Mouse (Mus musculus) embryonic facial prominence, embryonic 11.5 days (tissue): Measurements from ENCODE around the gene Nup107. TPM values are rescaled to one million over a fixed set of nuclear protein-coding genes. Genes with fewer than 3 reads are reported as not detected.

Experiments
- ATAC-seq: fragments of 200-750 bp; cut with Nextera tagmentation; replicated peaks from 2 replicates; pipeline ENCODE4 v1.8.0; 2017; ENCODE audit warnings: low read depth; ENCODE audit not compliant: insufficient number of reproducible peaks, low FRiP score, low TSS enrichment
- DNase-seq: peaks from one replicate; pipeline ENCODE4 v3.0.0-alpha.2; 2015; ENCODE audit warnings: low spot score
- H3K27ac ChIP-seq: fragments of 300-500 bp; sonication (generic); replicated peaks from 2 replicates; pipeline ENCODE4 v1.5.1; 2014; ENCODE audit warnings: mild to moderate bottlenecking, low read depth, low read length, control low read depth
- H3K27me3 ChIP-seq: fragments of 300-500 bp; sonication (generic); 2 replicates; pipeline ENCODE4 v1.6.1; 2014; ENCODE audit warnings: mild to moderate bottlenecking, low read length, moderate library complexity, mixed read lengths; ENCODE audit not compliant: control insufficient read depth, insufficient read depth
- H3K36me3 ChIP-seq: fragments of 300-500 bp; sonication (generic); replicated peaks from 2 replicates; pipeline ENCODE4 v1.6.1; 2014; ENCODE audit warnings: low read depth, mild to moderate bottlenecking, low read length, moderate library complexity, mixed read lengths; ENCODE audit not compliant: control insufficient read depth, insufficient read depth
- H3K4me1 ChIP-seq: fragments of 300-500 bp; sonication (generic); 2 replicates; pipeline ENCODE4 v1.6.1; 2014; ENCODE audit warnings: low read length, mixed read lengths; ENCODE audit not compliant: control insufficient read depth, insufficient read depth
- H3K4me2 ChIP-seq: fragments of 300-500 bp; sonication (generic); 2 replicates; pipeline ENCODE4 v1.6.1; 2014; ENCODE audit warnings: low read depth, mild to moderate bottlenecking, control low read depth, low read length, moderate library complexity
- H3K4me3 ChIP-seq: fragments of 300-500 bp; sonication (generic); 2 replicates; pipeline ENCODE4 v1.5.1; 2014; ENCODE audit warnings: low read depth, low read length, control low read depth
- H3K9ac ChIP-seq: fragments of 300-500 bp; sonication (generic); replicated peaks from 2 replicates; pipeline ENCODE4 v1.6.1; 2014; ENCODE audit warnings: mild to moderate bottlenecking, control low read depth, low read length
- H3K9me3 ChIP-seq: fragments of 300-500 bp; sonication (generic); replicated peaks from 2 replicates; pipeline ENCODE4 v1.6.1; 2016; ENCODE audit warnings: mild to moderate bottlenecking, low read length, inconsistent platforms, mixed read lengths; ENCODE audit not compliant: control insufficient read depth
- WGBS: fragments of 180-500 bp; shearing (Covaris S2); extraction: QIAGEN DNeasy Blood & Tissue Kit; methylation state at CpG from one replicate; pipeline ENCODE4 v1.1.7; 2014; 5-methylcytosine and 5-hydroxymethylcytosine counted together
- polyA plus RNA-seq: library from polyadenylated mRNA; unstranded; fragments of >200 nt; fragmentation: Nextera tagmentation; extraction: Ambion mirVana; gene quantifications from 2 replicates; pipeline ENCODE4 v1.2.1, GENCODE M21; 2014

Gene Nup107
- polyA plus RNA-seq, 1 experiment from 2014 or later, result 122 TPM

DNA sequence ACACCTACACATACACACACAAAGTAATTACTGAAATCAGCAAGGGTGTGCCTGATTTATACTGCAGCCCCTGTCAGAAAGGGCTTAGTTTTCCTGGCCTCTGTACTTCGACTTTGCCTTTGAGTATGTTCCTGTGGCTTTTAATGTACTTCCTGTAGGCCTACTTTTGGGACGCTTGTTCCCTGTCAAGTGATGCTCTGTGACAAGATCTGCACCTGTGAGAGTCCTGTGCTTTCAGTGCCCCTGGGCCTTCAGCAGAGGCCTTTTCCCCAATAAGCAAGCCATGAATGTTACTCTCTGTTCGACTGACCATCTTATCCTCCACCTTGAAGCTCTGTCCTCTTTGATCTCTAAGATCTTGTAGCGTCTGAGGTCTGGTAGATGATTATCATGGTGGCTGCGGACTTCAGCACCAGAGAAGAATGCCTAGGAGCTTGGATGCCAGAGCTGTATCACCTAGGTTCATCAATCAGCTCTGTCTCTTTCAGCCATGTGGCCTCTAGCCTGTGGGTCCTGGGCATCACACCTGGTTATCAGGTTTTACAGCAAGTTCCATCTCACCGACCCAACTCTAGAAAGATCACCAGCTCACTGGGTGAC is 6.0 kb upstream of the Nup107 start:
- DNase-seq, result no peak

GRCm38 (mm10) chr10:117797684-117798083 is 5.2 kb upstream of the Nup107 start:
- 79% methylated on average over 7 of the region's 7 CpGs for WGBS
- H3K36me3 ChIP-seq, result no peaks in the 10 kb centered on the region
- H3K4me3 ChIP-seq, result no peak overlapping the region
- no peak overlapping the region for H3K4me2 ChIP-seq
- no peaks in the 10 kb centered on the region for H3K9me3 ChIP-seq
- no peak for ATAC-seq
- H3K27ac ChIP-seq, result no peak overlapping the region
- no peaks in the 10 kb centered on the region for H3K27me3 ChIP-seq
- no peak for DNase-seq
- H3K4me1 ChIP-seq, result no peaks in the 10 kb centered on the region
- H3K9ac ChIP-seq, result no peak overlapping the region

More for the DNA sequence above, 6.0 kb upstream of the Nup107 start:
- H3K27ac ChIP-seq, result no peak overlapping the region
- no peaks in the 10 kb centered on the region for H3K4me1 ChIP-seq
- H3K4me2 ChIP-seq, result no peak overlapping the region
- H3K9me3 ChIP-seq, result no peaks in the 10 kb centered on the region
- no peaks in the 10 kb centered on the region for H3K36me3 ChIP-seq
- WGBS, result 79% methylated on average over 6 of the region's 6 CpGs
- no peak overlapping the region for H3K9ac ChIP-seq
- no peak for ATAC-seq
- no peak overlapping the region for H3K4me3 ChIP-seq
- H3K27me3 ChIP-seq, result no peaks in the 10 kb centered on the region

DNA sequence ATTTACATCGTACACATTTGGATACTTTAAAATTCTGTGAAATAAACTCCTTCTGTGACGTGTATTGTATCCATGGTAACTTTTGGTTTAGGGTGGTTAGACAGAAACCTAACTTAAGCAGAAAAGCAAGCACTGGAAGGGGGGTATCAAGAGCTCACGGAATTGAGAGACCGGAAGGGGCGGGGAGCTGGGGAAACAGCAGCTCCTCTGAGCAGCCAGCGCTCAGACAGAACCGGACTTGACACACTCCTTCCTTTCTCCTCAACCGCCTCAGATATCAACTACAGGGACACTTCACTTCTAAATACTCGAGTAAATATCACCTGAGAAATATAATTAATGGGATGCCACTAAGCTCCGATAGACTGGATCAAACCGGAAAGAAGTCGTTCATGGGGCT is 4.6 kb upstream of the Nup107 start:
- Histone ChIP-seq H3K9me3 (no peaks in the 10 kb centered on the region), H3K36me3 (no peaks in the 10 kb centered on the region), H3K27ac (no peak overlapping the region), H3K27me3 (no peaks in the 10 kb centered on the region), H3K4me3 (no peak overlapping the region), H3K4me1 (no peaks in the 10 kb centered on the region), H3K4me2 (no peak overlapping the region), H3K9ac (no peak overlapping the region)
- no peak for DNase-seq
- no peak for ATAC-seq
- 93% methylated on average over 12 of the region's 12 CpGs for WGBS

GRCm38 (mm10) chr10:117796181-117796580 is 3.7 kb upstream of the Nup107 start:
- H3K36me3 ChIP-seq, result no peaks in the 10 kb centered on the region
- WGBS, result 91% methylated on average over 7 of the region's 7 CpGs
- no peak overlapping the region for H3K27ac ChIP-seq
- no peaks in the 10 kb centered on the region for H3K27me3 ChIP-seq
- H3K4me1 ChIP-seq, result no peaks in the 10 kb centered on the region
- DNase-seq (no peak), ATAC-seq (no peak)
- no peak overlapping the region for H3K4me3 ChIP-seq
- no peaks in the 10 kb centered on the region for H3K9me3 ChIP-seq
- no peak overlapping the region for H3K4me2 ChIP-seq
- no peak overlapping the region for H3K9ac ChIP-seq

DNA sequence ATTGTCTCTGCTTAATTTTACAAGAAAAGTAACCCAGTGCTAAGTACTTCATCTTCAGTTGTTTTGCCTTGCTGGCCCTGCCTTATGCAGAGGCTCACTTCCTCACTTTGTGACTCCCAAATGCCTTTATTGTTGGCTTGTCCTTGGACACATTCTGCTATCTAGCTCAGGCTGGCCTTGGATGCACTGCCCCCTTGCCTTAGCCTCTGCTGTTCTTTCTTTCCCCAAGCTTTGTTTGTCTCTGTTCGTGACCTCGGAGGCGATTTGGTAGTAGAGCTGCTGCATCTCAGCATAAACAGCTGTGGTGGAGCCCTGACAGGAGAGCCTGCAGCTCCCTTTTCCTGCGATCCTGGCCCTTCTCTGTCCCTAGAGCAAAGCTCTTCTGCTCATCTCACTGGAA is 2.7 kb upstream of the Nup107 start:
- Histone ChIP-seq H3K4me2 (no peak overlapping the region), H3K27me3 (no peaks in the 10 kb centered on the region), H3K9me3 (no peaks in the 10 kb centered on the region), H3K4me1 (no peaks in the 10 kb centered on the region), H3K4me3 (no peak overlapping the region), H3K9ac (no peak overlapping the region), H3K27ac (no peak overlapping the region), H3K36me3 (no peaks in the 10 kb centered on the region)
- 84% methylated on average over 4 of the region's 4 CpGs for WGBS
- no peak for DNase-seq
- ATAC-seq, result no peak

- 82% methylated on average over 11 of the region's 11 CpGs for WGBS
- no peak overlapping the region for H3K27ac ChIP-seq
- no peaks in the 10 kb centered on the region for H3K4me1 ChIP-seq
- H3K9me3 ChIP-seq, result no peaks in the 10 kb centered on the region
- no peak overlapping the region for H3K4me3 ChIP-seq
- H3K9ac ChIP-seq, result no peak overlapping the region; the same call in 1 of the 2 replicates
- DNase-seq (no peak), ATAC-seq (no peak)
- no peaks in the 10 kb centered on the region for H3K27me3 ChIP-seq
- no peaks in the 10 kb centered on the region for H3K36me3 ChIP-seq
- no peak overlapping the region for H3K4me2 ChIP-seq
These were observed 1.0 kb upstream of the Nup107 start for GRCm38 (mm10) chr10:117793436-117794030.

DNA sequence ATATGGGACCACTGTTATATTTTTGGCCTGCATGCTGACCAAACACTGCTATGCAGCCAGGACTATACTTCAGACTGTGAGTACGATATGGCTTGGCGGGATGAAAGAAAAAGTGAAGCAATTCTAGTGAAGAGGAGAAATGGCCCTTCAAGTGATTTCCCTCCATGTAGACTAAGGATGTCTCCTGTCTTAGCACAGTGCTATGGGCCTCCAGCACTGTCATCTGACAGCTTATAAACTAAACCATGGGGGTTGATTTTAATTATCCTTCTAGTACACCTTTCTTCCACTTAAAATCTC is 1.4 kb downstream of the Nup107 start:
- Histone ChIP-seq H3K36me3 (no peaks in the 10 kb centered on the region; the same call in 1 of the 2 replicates), H3K27ac (no peak overlapping the region), H3K4me3 (no peak overlapping the region), H3K4me2 (no peak overlapping the region), H3K9ac (no peak overlapping the region), H3K4me1 (no peaks in the 10 kb centered on the region), H3K9me3 (no peaks in the 10 kb centered on the region), H3K27me3 (no peaks in the 10 kb centered on the region)
- no peak for DNase-seq
- 92% methylated on average over 2 of the region's 2 CpGs for WGBS
- ATAC-seq, result no peak

DNA sequence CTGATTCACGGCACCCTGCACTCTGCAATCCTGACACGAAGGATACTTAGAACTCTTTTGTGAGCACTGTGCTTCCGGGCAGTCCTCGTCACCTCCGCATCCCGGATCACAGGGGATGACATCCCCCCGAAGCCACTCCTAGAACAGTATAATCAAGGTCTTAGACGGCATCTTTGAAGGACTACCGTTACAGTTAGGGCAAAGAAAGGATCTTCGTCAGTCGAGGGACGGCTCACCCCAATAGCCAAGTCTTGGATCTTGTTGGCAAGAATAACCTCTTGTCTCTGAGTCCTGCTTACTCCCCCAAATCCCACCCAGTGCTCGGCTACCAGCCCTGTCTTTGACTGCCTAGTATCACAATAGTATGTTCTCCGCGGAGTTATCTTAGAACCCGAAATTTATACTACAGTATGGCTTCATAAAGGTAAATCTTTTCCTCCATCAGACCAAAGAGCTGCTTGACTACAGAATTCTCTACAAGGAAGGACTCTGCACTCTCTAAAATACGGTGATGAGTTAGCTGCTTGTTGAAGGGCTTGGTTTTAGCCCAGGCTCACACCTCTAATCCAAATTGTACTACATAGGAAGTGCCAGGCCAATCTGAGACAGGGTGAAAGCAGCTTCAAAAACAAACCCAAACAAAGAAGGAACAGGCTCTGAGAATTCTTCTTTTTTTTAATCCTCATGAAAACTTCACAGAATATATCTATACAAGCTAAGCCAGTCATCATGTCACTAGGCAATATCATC is 1.9 kb downstream of the Nup107 start:
- no peaks in the 10 kb centered on the region for H3K4me1 ChIP-seq
- H3K9me3 ChIP-seq, result no peaks in the 10 kb centered on the region
- DNase-seq (no peak), ATAC-seq (no peak)
- 95% methylated on average over 17 of the region's 17 CpGs for WGBS
- H3K4me2 ChIP-seq, result no peak overlapping the region
- no peaks in the 10 kb centered on the region for H3K27me3 ChIP-seq
- no peak overlapping the region for H3K4me3 ChIP-seq
- no peak overlapping the region for H3K27ac ChIP-seq
- no peak overlapping the region for H3K9ac ChIP-seq
- H3K36me3 ChIP-seq, result no peaks in the 10 kb centered on the region; the same call in 1 of the 2 replicates
